Mouse (Mus musculus): Measurements from ENCODE around the gene Atp6v1g2.
"Not testable (repeated sequence)": the region's sequence is repeated elsewhere in the genome, so short reads cannot be mapped to it uniquely, and the experiment has no call there.

Gene Atp6v1g2

DNA sequence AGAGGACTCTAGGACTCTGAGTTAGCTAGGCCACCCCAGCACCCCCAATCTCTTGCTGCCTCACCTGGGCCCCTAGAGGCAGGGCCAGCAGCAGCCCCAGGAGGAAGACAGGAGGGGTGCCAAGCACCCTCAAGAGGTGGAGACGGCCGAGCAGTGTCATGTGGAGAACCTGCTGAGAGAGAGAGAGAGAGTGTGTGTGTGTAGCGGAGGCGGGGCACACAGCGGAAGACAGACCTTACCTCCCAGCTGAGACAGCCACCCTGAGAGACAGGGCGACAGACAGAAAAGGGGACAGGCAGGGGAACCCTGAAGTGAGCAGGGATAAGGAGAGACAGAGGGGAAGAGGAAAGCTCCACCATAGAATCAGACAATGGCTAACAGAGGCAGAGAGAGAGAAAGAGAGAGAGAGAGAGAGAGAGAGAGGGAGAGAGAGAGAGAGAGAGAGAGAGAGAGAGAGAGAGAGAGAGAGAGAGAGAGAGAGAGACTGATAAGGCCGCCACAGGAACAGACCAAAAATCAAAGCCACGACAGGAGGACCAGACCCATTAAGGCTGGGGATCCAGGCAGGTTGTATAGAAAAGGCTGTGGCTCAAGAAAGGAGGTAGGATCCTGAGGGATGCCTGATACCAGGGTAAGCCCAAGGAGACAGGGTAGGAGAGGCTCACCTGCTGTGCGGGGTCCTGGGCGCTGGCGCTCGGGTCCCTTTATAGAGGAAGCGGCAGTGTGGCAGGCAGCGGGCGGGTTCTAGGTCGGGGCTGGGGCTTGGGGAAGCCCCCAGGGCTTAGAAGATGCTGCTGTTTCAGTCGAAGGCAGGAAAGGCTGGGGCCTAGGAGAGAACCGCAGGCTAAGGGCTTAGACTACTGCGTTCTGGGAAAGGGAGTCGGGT is 28.7 kb upstream of the Atp6v1g2 start, which contains the start of gene Lta:
Gene Lta (minus strand): TSS at position 858 of the 886 bp plus-strand sequence.
- DNase-seq (ENCODE audit: low spot score) = no peak

DNA sequence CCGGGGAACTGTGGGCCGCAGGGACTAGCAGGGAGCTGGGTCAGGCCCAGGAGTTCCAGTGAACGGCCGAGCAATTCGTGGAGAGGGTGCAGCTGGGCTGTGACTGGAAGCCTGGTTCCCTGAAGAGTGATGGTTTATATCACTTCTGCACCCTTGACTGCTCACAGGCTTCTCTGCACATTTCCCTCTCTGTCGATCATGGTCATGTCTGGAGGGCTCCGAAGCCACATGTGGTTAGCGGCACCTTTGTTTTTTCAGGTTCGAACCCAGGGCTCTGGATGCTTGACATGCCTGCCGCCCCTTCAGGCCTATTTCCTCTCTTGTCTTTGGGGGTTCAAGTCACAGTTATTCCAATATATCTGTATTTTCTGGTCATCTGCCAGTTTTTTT is 28.1 kb upstream of the Atp6v1g2 start:
- no peak for DNase-seq (ENCODE audit: low spot score)

DNA sequence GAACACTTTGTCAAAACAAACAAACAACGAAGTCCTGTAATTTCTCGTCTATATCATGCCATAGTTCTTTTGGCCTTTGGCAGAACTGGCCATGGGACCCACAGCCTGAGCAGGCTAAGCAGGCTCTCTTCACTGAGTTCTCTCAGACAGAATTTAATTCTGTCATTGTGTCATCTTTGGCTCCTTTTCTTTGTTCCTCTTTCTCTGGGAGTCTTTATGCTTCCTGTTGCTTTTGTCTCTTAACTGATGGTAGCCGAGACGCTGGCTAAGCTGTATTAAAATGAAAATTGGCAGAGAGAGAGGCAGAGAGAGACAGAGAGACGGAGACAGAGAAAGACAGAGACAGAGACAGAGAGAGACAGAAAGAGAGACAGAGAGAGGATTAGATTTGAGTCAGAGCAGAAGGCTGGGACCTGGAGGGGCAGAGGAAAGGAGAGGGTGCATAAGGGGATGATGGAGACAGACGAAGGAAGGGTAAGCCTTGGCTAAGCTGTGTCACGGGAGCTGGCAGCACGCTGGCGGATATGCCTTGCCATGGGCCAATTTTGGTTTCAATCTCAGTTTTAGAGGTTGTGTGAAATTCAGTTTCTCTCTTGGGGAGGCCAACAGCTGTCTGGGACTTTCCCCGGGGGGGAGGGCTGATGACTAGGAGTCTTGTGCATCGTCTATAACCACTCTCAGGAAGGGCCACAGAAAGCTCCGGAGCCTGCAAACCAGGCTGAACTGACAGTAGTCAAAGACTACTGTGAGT is 23.5 kb upstream of the Atp6v1g2 start:
- no peak for DNase-seq (ENCODE audit: low spot score)

DNA sequence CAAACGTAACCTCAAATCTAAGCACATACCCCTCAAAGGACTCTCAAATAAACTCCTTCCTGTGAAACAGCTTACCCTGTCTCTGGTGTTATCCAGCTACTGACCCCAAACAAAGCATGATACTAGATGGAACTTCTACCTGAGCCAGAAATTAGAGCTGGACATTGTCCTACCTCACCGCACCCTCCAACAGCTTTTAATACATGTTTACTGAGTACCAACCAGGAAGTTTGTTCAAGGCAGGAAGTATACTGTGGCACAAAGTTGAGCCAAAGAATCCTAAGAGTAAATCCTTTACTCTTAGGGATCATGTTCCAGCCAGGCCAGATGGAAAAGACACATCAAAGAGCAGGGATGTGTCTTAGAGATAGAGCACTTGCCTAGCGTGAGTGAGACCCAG is 22.9 kb upstream of the Atp6v1g2 start:
- DNase-seq (ENCODE audit: low spot score) = no peak

DNA sequence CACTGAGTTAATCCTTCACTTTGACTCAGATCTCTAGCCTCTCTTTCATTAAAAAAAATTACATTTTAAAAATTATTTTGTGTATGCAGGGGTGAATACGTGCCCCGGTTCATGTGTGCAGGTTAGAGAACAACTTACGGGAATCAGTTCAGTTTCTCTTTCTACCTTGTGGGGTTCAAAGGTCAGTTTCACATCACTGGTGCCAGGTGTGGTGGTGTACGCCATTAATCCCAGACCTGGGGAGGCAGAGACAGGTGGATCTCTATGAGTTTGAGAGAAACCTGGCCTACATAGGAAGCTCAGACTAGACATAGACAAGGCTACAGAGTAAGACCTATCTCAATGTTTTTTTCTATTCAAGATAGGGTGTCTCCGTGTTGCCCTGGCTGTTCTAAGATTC is 20.4 kb upstream of the Atp6v1g2 start:
- no peak for DNase-seq (ENCODE audit: low spot score)

DNA sequence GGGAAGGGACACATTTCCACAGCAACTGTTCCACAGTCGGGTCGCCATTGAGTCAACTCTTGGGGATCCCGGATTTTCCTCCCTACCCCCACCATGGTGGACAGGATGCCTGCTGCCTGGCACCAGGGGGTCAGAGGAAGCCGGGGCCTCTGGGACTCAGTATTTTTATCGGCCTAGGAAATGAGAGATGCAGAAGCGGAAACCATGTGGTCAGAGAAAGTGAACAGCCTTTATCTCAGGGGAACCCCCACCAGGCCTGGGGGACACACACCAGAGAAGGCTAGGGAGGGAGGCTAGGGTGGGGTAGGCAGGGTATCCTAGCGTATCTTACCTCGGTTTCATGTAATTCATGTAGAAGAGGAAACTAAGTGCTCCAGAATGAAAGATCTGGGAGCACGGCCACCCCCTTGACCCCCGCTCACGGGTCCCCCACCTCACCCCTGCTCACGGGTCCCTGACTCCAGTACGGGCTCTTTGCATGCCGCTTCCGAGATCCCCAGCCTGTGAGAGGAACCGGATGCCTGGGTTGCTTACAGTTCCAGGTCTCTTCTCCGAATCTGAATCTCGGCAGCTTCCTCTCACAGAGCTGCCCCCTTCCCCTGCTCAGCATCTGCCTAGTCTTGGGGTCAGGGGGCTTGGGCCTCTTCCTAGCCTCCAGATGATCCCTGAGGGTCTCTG is 14.8 kb upstream of the Atp6v1g2 start:
- no peak for DNase-seq (ENCODE audit: low spot score)

DNA sequence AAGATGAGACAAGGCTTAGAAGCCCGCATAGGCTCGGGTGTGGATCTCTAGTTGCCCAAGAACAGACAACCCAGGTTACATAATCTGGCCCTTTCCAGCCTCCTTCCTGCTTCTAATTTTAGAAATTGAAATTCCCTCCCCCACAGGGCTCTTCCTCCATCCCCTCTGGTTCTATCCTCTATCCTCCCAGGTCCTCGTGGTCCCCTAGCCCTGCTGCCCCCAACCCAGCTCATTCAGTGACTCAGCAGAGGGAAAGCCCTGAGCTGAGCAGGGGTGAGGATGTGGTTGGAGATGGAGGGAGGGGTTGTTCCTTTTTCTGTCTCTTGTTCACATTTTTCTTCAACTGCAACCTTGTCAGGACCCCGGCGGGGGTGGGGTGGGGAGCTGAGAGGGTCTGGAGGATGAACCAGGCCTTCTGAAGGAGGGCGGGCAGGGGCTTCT is 13.8 kb upstream of the Atp6v1g2 start:
- DNase-seq (ENCODE audit: low spot score) = no peak

DNA sequence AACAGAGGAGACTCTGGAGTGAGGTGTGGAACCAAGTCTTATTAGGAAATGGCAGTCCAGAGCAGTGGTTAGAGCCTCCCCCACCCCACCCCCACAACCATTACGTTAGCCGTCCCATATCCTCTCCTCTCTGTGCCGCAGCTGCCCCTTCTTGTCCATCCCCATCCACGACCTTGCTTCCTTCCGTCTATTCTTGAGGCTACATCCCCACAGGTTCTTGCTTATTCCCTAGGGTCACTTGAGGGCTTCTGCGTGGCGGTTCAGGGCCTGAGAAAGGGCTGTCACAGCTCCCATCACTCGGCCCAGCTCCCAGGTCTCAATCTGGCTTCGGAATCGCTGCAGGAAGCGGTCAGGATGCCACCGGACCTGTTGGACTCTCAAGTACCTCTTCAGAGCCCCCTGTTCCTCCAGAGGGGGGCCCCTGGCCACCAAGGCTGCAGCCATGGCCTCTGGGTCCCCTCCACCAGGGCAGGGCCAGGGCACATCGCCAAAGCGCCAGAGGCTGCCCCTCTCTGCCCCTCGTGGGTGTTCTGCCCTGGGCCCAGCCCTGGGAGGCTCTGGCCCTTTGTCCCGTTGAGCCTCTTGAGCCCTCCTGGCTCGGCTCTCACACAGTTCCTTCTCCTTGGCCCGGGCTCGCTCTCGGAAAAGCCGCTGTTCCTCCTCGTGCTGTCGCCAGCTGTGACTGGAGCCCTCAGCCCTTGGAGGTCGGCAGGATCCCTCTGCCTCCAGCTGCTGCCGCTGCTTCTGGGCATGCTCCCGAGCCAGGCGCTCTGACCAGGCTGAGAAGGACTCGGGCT is 13.1 kb upstream of the Atp6v1g2 start, which contains the start of gene Gm16181:
Gene Gm16181 (plus strand): TSS at position 679 of the 797 bp plus-strand sequence.
- DNase-seq (ENCODE audit: low spot score) = no peak

DNA sequence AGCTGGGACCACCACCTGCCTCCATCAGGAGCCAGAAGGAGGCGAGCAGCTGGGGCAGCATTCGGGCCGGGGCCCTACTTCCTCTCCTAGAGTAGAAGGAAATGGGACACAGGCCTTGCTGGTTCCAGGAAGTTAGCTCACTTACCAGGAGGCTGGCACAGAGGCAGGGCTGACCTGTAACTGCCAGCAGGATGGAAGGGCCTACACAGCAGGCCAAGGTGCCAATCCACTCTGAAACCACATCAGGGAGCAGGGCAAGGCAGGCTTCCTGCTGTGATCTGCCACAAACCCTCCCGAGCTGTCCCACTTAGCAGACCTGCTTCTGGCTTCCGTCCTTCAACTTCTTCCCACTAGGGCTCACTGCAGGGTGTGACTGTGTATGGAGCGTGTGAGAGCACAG is 11.2 kb upstream of the Atp6v1g2 start:
- no peak for DNase-seq (ENCODE audit: low spot score)

DNA sequence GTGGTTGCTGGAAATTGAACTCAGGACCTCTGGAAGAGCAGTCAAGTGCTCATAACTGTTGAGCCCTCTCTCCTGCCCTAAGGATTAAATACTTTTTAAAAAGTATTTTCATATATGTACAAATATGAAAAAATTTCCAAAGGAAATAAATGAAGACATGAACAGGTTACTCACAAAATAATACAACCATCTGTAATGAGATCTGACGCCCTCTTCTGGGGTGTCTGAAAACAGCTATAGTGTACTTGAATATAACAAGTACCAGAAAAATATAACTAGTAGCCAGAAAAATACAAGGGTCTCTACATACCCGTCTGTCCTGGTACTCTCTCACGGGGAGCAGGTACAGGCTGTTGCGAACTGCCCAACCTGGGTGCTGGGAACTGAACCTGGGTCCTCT is 8.8 kb upstream of the Atp6v1g2 start:
- no peak for DNase-seq (ENCODE audit: low spot score)

DNA sequence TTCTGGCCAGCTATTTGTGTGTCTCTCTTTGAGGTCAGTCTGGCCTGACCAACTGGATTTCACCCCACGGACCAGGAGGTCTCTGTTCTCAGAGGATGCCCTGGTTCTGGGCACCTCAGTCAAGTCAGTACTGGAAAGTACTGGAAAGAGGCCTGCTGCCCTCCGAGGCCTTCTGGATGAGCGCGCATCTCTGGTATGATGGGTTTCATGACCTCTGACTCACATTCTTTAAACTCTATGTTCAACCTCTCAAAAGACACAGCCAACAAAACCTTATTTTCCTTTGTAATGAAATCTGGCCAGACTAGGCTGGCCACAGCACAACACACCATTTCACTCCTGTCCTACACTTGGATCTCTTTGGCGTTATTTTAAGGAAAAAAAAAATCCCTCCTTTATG is 8.0 kb upstream of the Atp6v1g2 start:
- DNase-seq (ENCODE audit: low spot score) = no peak

DNA sequence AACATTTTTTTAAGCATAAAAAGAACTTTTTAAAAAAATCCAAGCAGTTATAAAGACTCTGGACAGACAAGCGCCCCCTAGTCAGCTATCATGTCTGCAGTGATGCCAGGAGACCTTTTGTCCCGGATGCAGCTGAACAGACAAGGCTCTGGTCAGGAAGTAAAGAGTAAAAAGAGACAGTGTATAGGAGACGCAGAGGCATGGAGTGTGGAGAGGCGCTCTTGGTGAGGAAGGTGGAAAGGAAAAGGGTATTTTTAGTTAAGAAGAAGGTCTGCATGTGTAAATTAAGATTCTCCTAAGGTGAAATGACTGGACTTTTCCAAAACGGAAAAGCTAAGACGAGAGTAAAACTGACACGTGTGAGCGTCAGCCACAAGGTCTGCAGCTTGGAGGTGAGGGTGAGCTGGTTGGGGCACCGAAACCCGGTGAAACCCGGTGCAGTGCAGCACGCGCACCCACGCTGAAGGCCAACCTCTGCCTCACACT is 6.9 kb upstream of the Atp6v1g2 start:
- no peak for DNase-seq (ENCODE audit: low spot score)

DNA sequence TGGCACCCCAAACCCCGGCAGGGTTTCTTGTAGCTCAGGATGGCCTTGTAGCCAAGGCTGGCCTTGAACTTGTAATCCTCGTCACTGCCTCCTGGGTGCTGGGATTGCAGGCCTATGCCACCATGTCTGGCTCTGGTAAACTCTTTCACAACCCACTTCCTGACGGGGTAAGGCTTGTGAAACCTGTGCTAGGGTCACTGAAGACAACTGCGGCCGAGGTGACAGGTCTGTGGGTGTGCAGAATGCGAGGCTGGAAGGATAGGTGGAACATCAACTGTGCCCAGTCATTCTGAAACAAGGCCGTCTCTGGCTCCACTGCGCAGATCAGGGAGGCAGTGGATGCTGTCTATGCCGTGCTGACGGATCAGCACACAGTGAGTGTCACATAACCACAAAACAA is 2.4 kb upstream of the Atp6v1g2 start:
- DNase-seq (ENCODE audit: low spot score) = no peak

DNA sequence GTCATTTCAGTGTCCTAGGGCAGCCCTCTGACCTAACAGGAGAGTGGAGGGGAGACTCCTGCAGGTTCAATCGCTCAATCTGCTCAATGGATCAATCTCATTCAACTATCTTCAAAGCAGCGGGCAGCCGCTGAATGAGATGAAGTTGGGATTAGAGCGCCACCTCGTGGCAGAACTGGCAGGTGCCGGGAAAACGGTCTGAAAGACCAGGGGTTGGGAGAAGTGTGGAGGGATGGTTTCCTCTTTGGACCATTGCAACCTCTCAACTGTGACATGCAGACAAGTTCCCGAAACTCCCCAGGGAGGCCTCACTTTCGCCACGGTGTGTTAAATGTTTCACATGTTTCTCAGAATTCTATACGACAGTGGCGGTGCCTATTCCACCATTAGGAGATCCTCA is 1.4 kb upstream of the Atp6v1g2 start:
- peak; percentile 88 for DNase-seq (ENCODE audit: low spot score)

DNA sequence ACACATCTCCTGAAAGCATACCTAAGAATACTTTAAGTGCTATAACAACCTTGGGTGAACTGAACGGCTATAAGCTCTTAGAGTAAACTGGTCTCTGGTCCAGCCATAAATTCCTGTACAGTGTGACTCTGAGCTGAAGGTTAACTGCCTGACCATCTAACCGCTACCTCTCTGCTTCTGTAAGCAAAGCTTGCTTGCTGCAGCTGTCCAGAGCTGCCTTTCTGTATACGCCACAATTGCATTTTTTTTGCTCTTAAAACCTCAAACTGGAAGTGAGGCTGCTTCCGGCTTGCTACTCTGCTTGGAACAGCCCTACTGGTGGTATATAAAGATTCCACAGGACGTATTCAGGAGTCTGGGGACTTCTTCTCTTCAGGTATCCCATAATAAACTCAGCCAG is 801 bp upstream of the Atp6v1g2 start:
- no peak for DNase-seq (ENCODE audit: low spot score)

DNA sequence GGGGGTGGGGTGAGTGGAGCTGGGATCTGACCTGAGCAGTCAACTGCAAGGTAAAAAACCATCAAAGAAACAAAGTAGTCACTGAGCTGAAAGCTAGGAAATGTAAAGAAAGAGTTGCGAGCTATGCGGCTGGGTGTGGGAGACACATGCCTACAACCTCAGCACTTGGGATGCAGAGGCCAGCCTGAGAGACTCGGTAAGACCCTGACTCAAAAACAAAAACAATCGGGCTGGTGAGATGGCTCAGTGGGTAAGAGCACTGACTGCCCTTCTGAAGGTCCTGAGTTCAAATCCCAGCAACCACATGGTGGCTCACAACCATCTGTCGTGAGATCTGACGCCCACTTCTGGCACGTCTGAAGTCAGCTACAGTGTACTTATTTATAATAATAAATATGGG is 630 bp downstream of the Atp6v1g2 start:
- not testable (repeated sequence) for DNase-seq (ENCODE audit: low spot score)

DNA sequence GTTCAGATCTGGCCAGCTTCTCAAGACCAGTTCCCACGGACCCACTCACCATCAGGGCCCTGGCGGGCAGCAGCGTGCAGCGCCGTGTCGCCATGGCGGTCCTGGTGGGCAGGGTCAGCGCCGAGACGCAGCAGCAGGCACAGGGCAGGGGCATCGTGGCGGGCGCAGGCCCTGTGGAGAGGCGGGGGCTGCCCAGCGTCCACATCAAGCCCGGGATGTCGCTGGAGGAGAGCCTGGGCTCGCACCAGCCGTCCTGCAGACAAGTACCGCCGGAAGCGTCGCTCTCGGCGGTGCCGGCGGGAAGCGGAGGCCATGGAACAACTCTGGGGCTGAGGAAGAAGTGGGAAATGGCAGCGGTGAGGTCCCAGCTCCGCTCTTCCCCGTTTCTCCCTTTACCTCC is 1.4 kb downstream of the Atp6v1g2 start:
- DNase-seq (ENCODE audit: low spot score) = no peak

DNA sequence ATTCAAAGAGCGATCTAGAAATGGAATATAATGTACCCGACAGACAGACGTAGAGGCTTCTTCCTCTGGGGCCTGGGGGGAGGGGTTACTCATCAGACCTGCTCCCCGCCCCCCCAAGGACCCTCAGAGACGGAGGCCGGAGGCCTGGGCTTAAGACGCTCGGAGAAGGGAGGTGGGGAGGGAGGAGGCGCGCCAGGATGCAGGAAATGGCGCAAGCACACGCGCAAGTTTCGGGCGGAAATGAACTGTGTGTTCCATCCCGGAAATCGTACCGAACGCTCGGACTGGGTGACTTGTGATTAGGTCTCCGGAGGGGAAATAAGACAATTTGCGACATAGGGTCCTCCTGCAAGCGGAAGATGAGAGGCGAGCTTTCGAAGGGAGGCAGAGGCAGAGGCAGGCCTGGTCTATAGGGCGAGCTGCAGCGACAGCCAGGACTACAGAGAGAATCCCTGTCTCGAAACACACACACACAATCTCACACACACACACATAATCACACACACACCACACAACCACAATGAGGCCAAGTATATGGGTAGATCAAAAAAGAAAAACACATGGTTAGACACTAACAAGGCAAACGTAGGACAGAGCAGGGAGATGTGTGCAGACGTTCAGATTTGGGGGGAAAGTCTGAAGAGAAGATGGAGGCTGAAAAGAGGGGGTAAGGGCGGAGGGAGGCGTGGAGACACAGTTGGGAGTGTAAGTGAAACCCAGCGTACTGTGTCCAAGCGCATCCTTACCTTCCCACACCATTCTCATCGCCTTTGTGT is 2.3 kb downstream of the Atp6v1g2 start, which contains the start of gene Nfkbil1:
Gene Nfkbil1 (minus strand): TSS at position 179 of the 776 bp plus-strand sequence.
- peak; percentile 75 for DNase-seq (ENCODE audit: low spot score)

DNA sequence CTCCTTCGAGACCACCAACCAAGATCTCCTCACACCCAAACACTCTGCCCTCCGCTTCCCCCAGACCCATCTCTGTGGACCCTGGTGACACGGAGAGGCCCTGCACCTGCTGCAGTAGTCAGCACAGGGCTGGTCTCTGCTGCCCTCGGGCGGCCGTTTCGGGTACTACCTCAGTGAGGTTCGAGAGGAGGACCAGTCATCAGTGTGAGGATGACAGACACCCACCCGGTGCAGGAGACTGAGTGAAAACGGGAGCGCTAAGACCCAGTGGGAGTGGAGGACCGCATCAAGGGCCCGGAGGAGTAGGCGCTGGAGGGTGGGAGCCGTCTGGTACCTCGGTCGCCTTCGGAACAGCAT is 2.9 kb downstream of the Atp6v1g2 start:
- DNase-seq (ENCODE audit: low spot score) = peak; percentile 98

DNA sequence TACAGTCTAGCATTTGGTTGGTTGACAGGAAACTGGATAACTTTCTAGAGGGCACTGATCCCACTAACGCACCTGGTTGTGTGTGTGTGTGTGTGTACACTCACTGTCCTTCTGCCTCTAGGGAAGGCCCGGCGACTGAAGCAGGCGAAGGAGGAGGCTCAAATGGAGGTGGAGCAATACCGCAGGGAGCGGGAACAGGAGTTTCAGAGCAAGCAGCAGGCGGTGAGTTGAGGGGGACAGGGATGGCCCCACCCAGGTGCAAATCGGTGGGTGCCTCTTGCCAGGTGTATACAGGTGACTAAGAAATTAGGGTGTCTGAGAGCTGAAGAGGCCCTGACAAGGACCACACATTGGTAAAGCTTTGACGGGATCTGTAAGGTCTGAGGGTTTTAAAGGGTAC is 3.5 kb downstream of the Atp6v1g2 start:
- DNase-seq (ENCODE audit: low spot score) = no peak

DNA sequence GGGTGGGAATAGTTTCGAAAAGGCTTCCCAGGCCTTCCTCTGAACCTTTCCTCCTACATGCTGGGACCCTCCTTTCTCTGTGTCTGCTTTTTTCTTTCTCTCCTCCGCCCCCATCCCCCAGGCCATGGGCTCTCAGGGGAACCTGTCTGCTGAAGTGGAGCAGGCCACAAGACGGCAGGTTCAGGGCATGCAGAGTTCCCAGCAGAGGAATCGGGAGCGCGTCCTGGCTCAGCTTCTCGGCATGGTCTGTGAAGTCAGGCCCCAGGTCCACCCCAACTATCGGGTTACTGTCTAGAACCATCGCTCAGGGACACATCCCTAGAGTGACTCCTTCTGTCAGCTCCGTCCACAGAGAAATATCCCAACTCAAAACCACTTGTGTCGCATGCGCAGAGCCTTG is 4.0 kb downstream of the Atp6v1g2 start:
- DNase-seq (ENCODE audit: low spot score) = no peak

Measured in urinary bladder, postnatal 25 days (tissue).